In the genomic region with DNA sequence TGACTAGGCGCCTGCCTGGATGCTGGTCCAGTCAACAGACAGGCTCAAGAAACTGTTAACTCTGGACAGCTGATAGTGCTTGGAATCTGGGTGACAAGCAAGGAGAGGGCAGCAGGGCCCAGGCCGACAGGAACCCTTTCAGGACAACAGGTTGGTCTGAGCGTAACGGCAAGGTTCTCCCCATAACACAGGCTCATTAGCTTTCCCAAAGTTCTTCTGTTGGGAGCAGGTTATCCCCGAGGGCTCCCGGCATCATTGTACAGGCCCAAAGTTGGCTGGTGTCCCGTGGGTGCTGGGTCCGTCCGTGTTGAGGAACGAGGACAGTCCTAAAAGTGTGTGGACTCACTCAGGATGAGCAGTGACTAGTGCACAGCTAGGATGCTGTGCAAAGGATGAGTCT, we compare ENCODE assay signal across 8 mouse cellular contexts. TPM values are rescaled to one million over a fixed set of nuclear protein-coding genes. Genes with fewer than 3 reads are reported as not detected.
DNase-seq lines count a peak whose midpoint lies in the region; ATAC-seq and TF ChIP-seq lines count a peak whose summit lies in the region.
"Had no signal": no experiment of that assay in that cellular context is flagged by ENCODE, and none has a peak within 500 bp of the region (broad histone marks: within the 10 kb centered on the region; RNA-seq: fewer than 3 reads in every experiment).

No protein-coding gene starts in this region.

- H3K27ac ChIP-seq in lung, embryonic 14.5 days (ENCODE audit: low read depth), result peak overlapping the region; percentile 77
- no peak overlapping the region for H3K27ac ChIP-seq in forebrain, embryonic 11.5 days (ENCODE audit: low read depth, low read length)
- H3K27ac ChIP-seq in limb, embryonic 11.5 days (replicated peaks; ENCODE audit: low read depth, low read length), result no peak overlapping the region
- H3K27ac ChIP-seq in small intestine, adult 2 months (ENCODE audit: insufficient read depth, low read depth, low read length), result no peak overlapping the region

- peak overlapping the region; percentile 62 for H3K4me3 ChIP-seq in lung, embryonic 14.5 days (ENCODE audit: low read depth, low read length)
- peak overlapping the region; percentile 48 for H3K4me3 ChIP-seq in forebrain, embryonic 11.5 days (ENCODE audit: low read depth, low read length)
- H3K4me3 ChIP-seq in limb, embryonic 11.5 days (ENCODE audit: low read depth, low read length), result peak overlapping the region; percentile 57
- H3K4me3 ChIP-seq in small intestine, adult 2 months (ENCODE audit: low read depth, low read length), result peak overlapping the region; percentile 72

- peaks cover 15% of the 10 kb centered on the region for H3K4me1 ChIP-seq in lung, embryonic 14.5 days (ENCODE audit: insufficient read depth)
- H3K4me1 ChIP-seq in forebrain, embryonic 11.5 days (replicated peaks; ENCODE audit: control insufficient read depth, insufficient read depth, low read length), result peaks cover 12% of the 10 kb centered on the region; the same call in 1 of the 2 replicates
- H3K4me1 ChIP-seq in limb, embryonic 11.5 days (ENCODE audit: control insufficient read depth, insufficient read depth, low read length), result peaks cover 6% of the 10 kb centered on the region; the same call in 1 of the 2 replicates
- peaks cover 28% of the 10 kb centered on the region for H3K4me1 ChIP-seq in small intestine, adult 2 months (ENCODE audit: control insufficient read depth, insufficient read depth, insufficient read length, low read length)

- H3K27me3 ChIP-seq in lung, embryonic 14.5 days (ENCODE audit: insufficient read depth, low read length), result no peaks in the 10 kb centered on the region
- H3K27me3 ChIP-seq in forebrain, embryonic 11.5 days (ENCODE audit: control insufficient read depth, insufficient read depth, low read length), result no peaks in the 10 kb centered on the region; the same call in 1 of the 2 replicates
- 0 out of 2 replicates have a peak, but pooled peaks cover 2% of the 10 kb centered on the region for H3K27me3 ChIP-seq in limb, embryonic 11.5 days (ENCODE audit: control insufficient read depth, insufficient read depth, low read length)
- no peaks in the 10 kb centered on the region for H3K27me3 ChIP-seq in small intestine, adult 2 months (ENCODE audit: control insufficient read depth, insufficient read depth, low read length)

- 19% methylated on average over 10 of the region's 10 CpGs for WGBS in lung, embryonic 14.5 days
- WGBS in forebrain, embryonic 11.5 days, result 7% methylated on average over 10 of the region's 10 CpGs
- 8% methylated on average over 10 of the region's 10 CpGs for WGBS in limb, embryonic 11.5 days
- WGBS in small intestine, adult 2 months, result 75% methylated on average over 10 of the region's 10 CpGs

- peak; percentile 18; the same call in 1 of the 2 replicates for TF ChIP-seq POLR2A in small intestine, adult 2 months (IDR thresholded peaks at IDR 0.05; ENCODE audit: low read depth, low read length)

- peak overlapping the region; percentile 71 for H3K9ac ChIP-seq in lung, embryonic 14.5 days
- H3K9ac ChIP-seq in forebrain, embryonic 11.5 days (ENCODE audit: low read length), result peak overlapping the region; percentile 71
- peak overlapping the region; percentile 76; the same call in 1 of the 2 replicates for H3K9ac ChIP-seq in limb, embryonic 11.5 days (ENCODE audit: low read length)

- peak overlapping the region; percentile 85 for H3K4me2 ChIP-seq in lung, embryonic 14.5 days
- peak overlapping the region; percentile 62 for H3K4me2 ChIP-seq in forebrain, embryonic 11.5 days (ENCODE audit: low read depth, low read length, severe bottlenecking)
- H3K4me2 ChIP-seq in limb, embryonic 11.5 days (ENCODE audit: low read depth, severe bottlenecking), result peak overlapping the region; percentile 73

- ATAC-seq in lung, embryonic 14.5 days (ENCODE audit: insufficient read depth), result no peak
- no peak for ATAC-seq in forebrain, embryonic 11.5 days (replicated peaks; ENCODE audit: low FRiP score)
- ATAC-seq in limb, embryonic 11.5 days (ENCODE audit: insufficient number of reproducible peaks, low FRiP score, low TSS enrichment, low read depth), result no peak

- no peak for DNase-seq in lung, embryonic 14.5 days
- DNase-seq in lung, adult 18-20 months, result no peak
- no peak for DNase-seq in forebrain, embryonic 11.5 days (ENCODE audit: low spot score)
- DNase-seq in limb, embryonic 11.5 days (ENCODE audit: low spot score), result peak; percentile 36
- DNase-seq in layer of hippocampus, adult 18-20 months (ENCODE audit: low spot score in 2 of 2), result no peak
- no peak for DNase-seq in lung, postnatal 14 days
- DNase-seq: adrenal gland, postnatal 36 days had no signal

- no peak for TF ChIP-seq CTCF in lung, embryonic 14.5 days (IDR thresholded peaks at IDR 0.05; ENCODE audit: low read depth)
- no peak for TF ChIP-seq CTCF in small intestine, adult 2 months (IDR thresholded peaks at IDR 0.05; ENCODE audit: extremely low read depth, insufficient read length, insufficient replicate concordance, low read depth, low read length)

- H3K9me3 ChIP-seq in lung, embryonic 14.5 days (ENCODE audit: low read depth, low read length), result no peaks in the 10 kb centered on the region
- no peaks in the 10 kb centered on the region for H3K9me3 ChIP-seq in forebrain, embryonic 11.5 days (ENCODE audit: control insufficient read depth, low read length)
- H3K9me3 ChIP-seq in limb, embryonic 11.5 days (ENCODE audit: control insufficient read depth, low read length), result no peaks in the 10 kb centered on the region

- H3K36me3 ChIP-seq in lung, embryonic 14.5 days (ENCODE audit: insufficient read depth), result 0 out of 2 replicates have a peak, but pooled peaks cover 7% of the 10 kb centered on the region
- H3K36me3 ChIP-seq in forebrain, embryonic 11.5 days (ENCODE audit: control insufficient read depth, insufficient read depth, low read length), result no peaks in the 10 kb centered on the region; the same call in 1 of the 2 replicates
- H3K36me3 ChIP-seq in limb, embryonic 11.5 days (ENCODE audit: control insufficient read depth, insufficient read depth, low read length), result no peaks in the 10 kb centered on the region
- H3K36me3 ChIP-seq in small intestine, adult 2 months (ENCODE audit: control insufficient read depth, insufficient read depth, low read length), result no peaks in the 10 kb centered on the region

RNA-seq across cellular contexts. Expression of a gene that starts 1.6 kb away (rescaled TPM):
- 37.7 and 39.3 TPM in 2 replicates for polyA plus RNA-seq in lung, embryonic 14.5 days (2014; fragmentation: Nextera tagmentation; extraction: Ambion mirVana)
- polyA plus RNA-seq in forebrain, embryonic 11.5 days (2014; fragmentation: Nextera tagmentation; extraction: Ambion mirVana), result 55.5 and 62.1 TPM in 2 replicates
- 48.2 and 58.1 TPM in 2 replicates for polyA plus RNA-seq in limb, embryonic 11.5 days (2014; fragmentation: Nextera tagmentation; extraction: Ambion mirVana)
- 56.8 and 68.9 TPM in 2 replicates for polyA plus RNA-seq in small intestine, adult 2 months (2012; rRNA removed)
- total RNA-seq in layer of hippocampus, adult 18-20 months (2021), result 1 to 10 TPM; 1.7 to 4.5 TPM

RNA-seq across cellular contexts. Expression of a gene that starts 17.2 kb away (rescaled TPM):
- 6.3 and 7.2 TPM in 2 replicates for polyA plus RNA-seq in lung, embryonic 14.5 days (2014; fragmentation: Nextera tagmentation; extraction: Ambion mirVana)
- 6.1 and 7.7 TPM in 2 replicates for polyA plus RNA-seq in forebrain, embryonic 11.5 days (2014; fragmentation: Nextera tagmentation; extraction: Ambion mirVana)
- 5.0 and 5.1 TPM in 2 replicates for polyA plus RNA-seq in limb, embryonic 11.5 days (2014; fragmentation: Nextera tagmentation; extraction: Ambion mirVana)
- 0.43 and 0.84 TPM in 2 replicates for polyA plus RNA-seq in small intestine, adult 2 months (2012; rRNA removed)
- 1 to 10 TPM; 6.9 to 7.7 TPM for total RNA-seq in layer of hippocampus, adult 18-20 months (2021)

RNA-seq across cellular contexts. Expression of a gene that starts 41.3 kb away (rescaled TPM):
- 82.5 and 89.8 TPM in 2 replicates for polyA plus RNA-seq in lung, embryonic 14.5 days (2014; fragmentation: Nextera tagmentation; extraction: Ambion mirVana)
- polyA plus RNA-seq in forebrain, embryonic 11.5 days (2014; fragmentation: Nextera tagmentation; extraction: Ambion mirVana), result 102 and 103 TPM in 2 replicates
- 67.1 and 84.5 TPM in 2 replicates for polyA plus RNA-seq in limb, embryonic 11.5 days (2014; fragmentation: Nextera tagmentation; extraction: Ambion mirVana)
- polyA plus RNA-seq in small intestine, adult 2 months (2012; rRNA removed), result 26.5 and 60.8 TPM in 2 replicates
- total RNA-seq in layer of hippocampus, adult 18-20 months (2021), result 100 to 1,000 TPM; 136 TPM
